Mouse (Mus musculus) embryonic stem cell, embryonic (primary cell): ENCODE data around the gene Gjb4.

ENCODE experiments used
- CTCF ChIA-PET, 4 experiments: fragments of 300-600 bp in 2 of 4; fragments of 350-600 bp in 2 of 4; sonication (Branson Sonifier 250); formaldehyde crosslinking; loops; one replicate each; lab custom pipeline; 2022; ENCODE audit warnings: inconsistent platforms in 2 of 4; lab: Charles Lee
- POLR2A ChIA-PET, 4 experiments: fragments of 300-600 bp in 2 of 4; fragments of 350-600 bp in 2 of 4; sonication (Branson Sonifier 250); formaldehyde crosslinking; loops; one replicate each; lab custom pipeline; 2022; ENCODE audit warnings: antibody characterized with exemption in 4 of 4, inconsistent platforms in 1 of 4; lab: Charles Lee

Gene Gjb4

GRCm38 (mm10) chr4:127353951-127354438, at the start of gene Gjb4:
Gjb4 (minus strand) TSS chr4:127354081.
- ChIA-PET CTCF (interaction anchor here (0.5 to 1.1 kb wide), 5 partner anchors 9 to 1053 kb away, joined by 3 to 6 read pairs (median 4); no protein-coding TSS in a partner anchor), POLR2A (interaction anchor here in 3 of 4 experiments (0.9 to 17.3 kb wide), 12 partner anchors 9 to 1835 kb away, joined by 3 to 389 read pairs (median 5); partner anchors contain the start of genes Gjb3 (in 2 of the 3), S100pbp (in 1 of the 3) and Yars (in 1 of the 3))

GRCm38 (mm10) chr4:127402614-127403013, 48.7 kb upstream of the Gjb4 start:
- CTCF ChIA-PET: interaction anchor here in 1 of 4 experiments (0.6 kb wide), 1 partner anchor 410 kb away, joined by 3 read pairs; no protein-coding TSS in a partner anchor
- POLR2A ChIA-PET: no interaction called here

GRCm38 (mm10) chr4:127402166-127402565, 48.3 kb upstream of the Gjb4 start:
- CTCF ChIA-PET: interaction anchor here in 1 of 4 experiments (0.6 kb wide), 1 partner anchor 410 kb away, joined by 3 read pairs; no protein-coding TSS in a partner anchor
- POLR2A ChIA-PET: no interaction called here

DNA sequence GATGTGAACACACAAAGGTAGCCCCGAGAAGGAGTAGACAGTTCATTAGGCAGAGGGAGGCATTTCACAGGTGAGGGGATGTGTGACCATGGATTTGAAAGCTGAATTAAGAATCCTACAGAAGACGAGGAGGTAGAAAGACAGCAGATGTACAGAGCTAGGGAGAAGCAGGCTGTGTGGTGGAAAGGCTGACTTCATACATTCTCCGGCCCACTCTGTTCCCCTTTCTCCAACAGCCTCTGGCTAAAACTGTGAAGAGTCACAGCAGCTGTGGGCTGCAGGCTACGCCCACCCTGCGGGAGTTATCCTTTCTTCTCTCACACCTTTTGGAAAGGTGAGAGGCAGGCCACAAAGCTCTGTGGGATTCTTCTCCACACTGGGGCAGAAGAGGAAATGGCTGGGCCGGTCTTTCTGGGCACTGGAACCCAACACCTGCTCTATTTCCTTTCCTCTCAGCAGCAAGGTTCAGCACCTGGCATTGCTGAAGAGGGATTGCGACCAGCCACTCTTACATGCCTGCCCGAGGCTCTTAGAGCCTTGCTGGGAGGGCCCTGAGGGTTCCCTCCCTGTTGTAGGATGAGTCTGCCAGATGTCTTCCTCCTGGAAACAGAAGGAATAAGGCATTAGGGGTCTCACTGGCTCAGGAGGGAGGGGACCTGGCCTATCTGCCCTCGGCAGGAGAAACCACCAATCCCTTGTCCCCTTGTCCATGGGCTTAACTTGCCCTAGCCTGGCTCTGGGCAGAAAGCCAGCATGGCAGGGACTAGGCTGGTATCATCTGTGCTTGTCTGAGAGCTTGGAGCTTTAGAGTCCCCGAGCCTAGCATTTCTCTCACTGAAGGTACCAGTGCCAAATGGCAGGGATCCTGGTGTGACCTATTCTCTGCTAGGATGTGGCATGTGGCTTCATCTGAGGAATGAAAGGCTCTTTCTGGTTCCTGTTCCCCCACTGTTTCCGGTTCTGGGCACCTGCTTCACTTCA, 46.6 kb upstream of the Gjb4 start:
- ChIA-PET POLR2A (interaction anchor here in 1 of 4 experiments (1.0 kb wide), 1 partner anchor 20 kb away, joined by 3 read pairs; no protein-coding TSS in a partner anchor), CTCF (no interaction called here)

- ChIA-PET CTCF (no interaction called here), POLR2A (interaction anchor here in 1 of 4 experiments (1.2 kb wide), 1 partner anchor 27 kb away, joined by 4 read pairs; no protein-coding TSS in a partner anchor)
These were observed 41.7 kb upstream of the Gjb4 start for GRCm38 (mm10) chr4:127395591-127395990.

GRCm38 (mm10) chr4:127389645-127390044, 35.8 kb upstream of the Gjb4 start:
- ChIA-PET POLR2A (interaction anchor here in 3 of 4 experiments (0.5 to 1.6 kb wide), 4 partner anchors 11 to 76 kb away, joined by 3 read pairs; no protein-coding TSS in a partner anchor), CTCF (interaction anchor here in 2 of 4 experiments (0.7 kb wide), 2 partner anchors 15 to 143 kb away, joined by 4 to 6 read pairs; no protein-coding TSS in a partner anchor)

- ChIA-PET CTCF (interaction anchor here (0.5 to 2.3 kb wide), 20 partner anchors 8 to 1292 kb away, joined by 3 to 8 read pairs (median 3); no protein-coding TSS in a partner anchor), POLR2A (interaction anchor here in 3 of 4 experiments (0.6 to 1.8 kb wide), 5 partner anchors 11 to 385 kb away, joined by 3 to 11 read pairs (median 3); no protein-coding TSS in a partner anchor)
These were observed 23.5 kb upstream of the Gjb4 start for GRCm38 (mm10) chr4:127377344-127377743.

DNA sequence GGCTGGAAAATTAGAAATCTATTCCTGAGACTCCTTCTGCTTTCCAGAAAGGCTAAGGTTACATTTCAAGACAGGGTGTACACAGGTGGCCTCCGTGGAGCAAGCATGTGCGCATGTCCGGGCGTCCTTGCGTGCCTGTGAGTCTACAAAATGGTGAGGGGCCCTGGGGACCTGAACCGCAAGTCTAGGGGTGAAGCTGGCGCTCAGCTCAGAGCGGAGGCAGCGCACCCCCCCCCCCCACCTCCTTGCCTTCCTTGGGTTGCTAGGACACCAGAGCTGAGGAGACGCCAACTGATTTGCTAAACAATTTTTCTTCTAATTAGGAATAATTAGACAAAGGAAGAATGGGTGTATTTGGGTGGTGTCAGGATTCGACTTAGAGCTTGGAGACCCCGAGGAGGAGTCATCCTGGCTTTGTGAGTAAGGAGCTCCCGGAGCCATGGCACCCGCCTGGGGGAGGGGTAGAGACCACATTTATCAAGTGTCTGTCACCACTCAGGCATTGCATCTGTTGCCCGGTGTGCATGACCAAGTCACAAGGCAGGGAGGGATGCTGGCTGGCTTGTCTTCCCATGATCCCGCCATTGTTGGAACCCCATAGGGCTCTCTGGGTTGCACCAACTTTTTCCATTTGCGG, 21.8 kb upstream of the Gjb4 start:
- POLR2A ChIA-PET: interaction anchor here (0.5 to 1.9 kb wide), 10 partner anchors 8 to 818 kb away, joined by 3 to 12 read pairs (median 4); partner anchors contain the start of genes Gjb3 (in 1 of the 4) and Smim12 (in 1 of the 4)
- CTCF ChIA-PET: interaction anchor here (0.6 to 2.5 kb wide), 26 partner anchors 7 to 1876 kb away, joined by 3 to 14 read pairs (median 4); no protein-coding TSS in a partner anchor

DNA sequence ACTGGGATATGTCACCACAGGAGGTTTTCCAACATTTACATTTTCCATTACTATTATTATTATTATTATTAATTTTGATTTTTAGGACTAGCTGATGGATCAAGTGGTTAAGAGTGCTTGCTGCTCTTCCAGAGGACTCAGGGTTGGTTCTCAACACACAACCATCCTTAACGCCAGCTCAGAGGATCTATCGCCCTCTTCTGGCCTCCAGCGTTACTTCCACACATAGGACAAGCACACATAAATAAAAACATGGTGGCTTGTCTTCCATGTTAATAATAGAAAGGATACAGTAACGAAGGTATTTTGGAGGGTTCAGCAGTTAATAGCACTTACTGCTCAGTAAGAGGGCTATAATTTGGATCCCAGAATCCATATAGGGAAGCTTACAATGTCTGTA, 20.8 kb upstream of the Gjb4 start:
- ChIA-PET CTCF (interaction anchor here in 3 of 4 experiments (0.6 to 2.5 kb wide), 18 partner anchors 9 to 309 kb away, joined by 3 to 13 read pairs (median 4); partner anchors contain the start of gene Smim12 (in 1 of the 3)), POLR2A (interaction anchor here in 2 of 4 experiments (0.6 to 1.9 kb wide), 6 partner anchors 9 to 29 kb away, joined by 3 to 12 read pairs (median 4); partner anchors contain the start of gene Gjb5 (in 1 of the 2))

- POLR2A ChIA-PET: interaction anchor here in 2 of 4 experiments (1.8 to 3.0 kb wide), 2 partner anchors 23 to 28 kb away, joined by 4 to 12 read pairs; no protein-coding TSS in a partner anchor
- CTCF ChIA-PET: interaction anchor here in 2 of 4 experiments (1.0 to 2.2 kb wide), 2 partner anchors 9 to 124 kb away, joined by 4 to 13 read pairs; no protein-coding TSS in a partner anchor
These were observed 19.6 kb upstream of the Gjb4 start for GRCm38 (mm10) chr4:127373491-127373890.

DNA sequence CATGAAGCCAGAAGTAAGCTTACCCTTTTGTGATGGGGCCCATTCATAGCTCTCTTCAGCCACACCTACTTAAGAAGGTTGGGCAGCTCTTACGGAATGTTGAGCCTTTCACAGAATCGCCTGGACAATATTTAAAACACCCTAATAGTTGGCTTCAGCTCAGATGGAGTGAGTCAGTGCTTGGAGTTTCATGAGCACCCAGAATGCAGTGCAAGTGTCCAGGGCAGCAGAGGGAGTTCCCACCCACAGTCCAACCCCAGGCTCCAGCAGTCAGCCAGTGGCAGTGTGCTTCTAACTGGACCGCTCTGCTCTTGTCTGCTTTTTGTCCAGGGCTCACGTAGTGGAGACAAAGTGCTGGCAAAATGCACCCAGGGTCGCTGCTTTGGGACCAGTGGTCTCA, 17.7 kb upstream of the Gjb4 start:
- CTCF ChIA-PET: interaction anchor here in 3 of 4 experiments (0.6 to 2.4 kb wide), 12 partner anchors 8 to 198 kb away, joined by 3 to 10 read pairs (median 3); partner anchors contain the start of gene Gja4 (in 1 of the 3)
- POLR2A ChIA-PET: interaction anchor here in 3 of 4 experiments (0.7 to 3.0 kb wide), 14 partner anchors 12 to 122 kb away, joined by 3 to 22 read pairs (median 3); partner anchors contain the start of genes Gjb3 (in 1 of the 3) and Gjb5 (in 1 of the 3)

GRCm38 (mm10) chr4:127370447-127370846, 16.6 kb upstream of the Gjb4 start:
- POLR2A ChIA-PET: interaction anchor here in 2 of 4 experiments (0.6 to 3.0 kb wide), 7 partner anchors 13 to 668 kb away, joined by 3 to 22 read pairs (median 5); partner anchors contain the start of genes Gjb5 (in 2 of the 2) and Gjb3 (in 1 of the 2)
- CTCF ChIA-PET: interaction anchor here in 1 of 4 experiments (0.6 to 3.3 kb wide), 15 partner anchors 8 to 134 kb away, joined by 3 to 27 read pairs (median 5); partner anchors contain the start of genes Gja4, Gjb3, Gjb5 and Smim12

- CTCF ChIA-PET: interaction anchor here (0.6 to 3.3 kb wide), 43 partner anchors 9 to 795 kb away, joined by 3 to 27 read pairs (median 4); partner anchors contain the start of genes Gja4 (in 2 of the 4), Gjb5 (in 2 of the 4), Gjb4 (in 1 of the 4) and Smim12 (in 1 of the 4)
- POLR2A ChIA-PET: interaction anchor here in 3 of 4 experiments (0.6 to 17.3 kb wide), 17 partner anchors 10 to 125 kb away, joined by 3 to 389 read pairs (median 4); partner anchors contain the start of genes Gjb3 (in 2 of the 3), Gjb5 (in 2 of the 3) and Smim12 (in 1 of the 3)
These were observed 14.6 kb upstream of the Gjb4 start for GRCm38 (mm10) chr4:127368379-127368973.

DNA sequence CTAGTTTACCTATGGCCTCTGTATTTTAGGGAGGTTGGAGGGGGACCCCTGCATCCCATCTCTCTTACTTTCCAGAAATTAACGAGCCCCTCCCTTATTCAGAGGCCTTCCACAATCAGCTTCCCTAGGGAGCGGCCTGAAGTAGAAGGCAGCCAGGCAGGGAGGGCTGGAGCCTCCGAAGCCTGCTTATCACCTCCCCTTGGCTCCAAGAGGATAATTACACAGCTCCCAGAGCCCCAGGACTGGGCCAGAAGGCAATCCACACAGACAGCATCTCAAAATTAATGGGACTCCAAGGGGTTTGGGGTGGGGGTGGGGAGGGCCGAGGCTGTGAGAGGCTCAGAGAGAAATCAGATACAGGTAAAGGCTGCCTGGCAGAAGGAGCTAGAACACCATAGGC, 12.0 kb upstream of the Gjb4 start:
- CTCF ChIA-PET: interaction anchor here in 3 of 4 experiments (0.5 to 5.1 kb wide), 28 partner anchors 9 to 1195 kb away, joined by 3 to 26 read pairs (median 4); partner anchors contain the start of genes Gja4 (in 1 of the 3), Gjb3 (in 1 of the 3) and Smim12 (in 1 of the 3)
- POLR2A ChIA-PET: interaction anchor here (0.6 to 17.3 kb wide), 42 partner anchors 9 to 1465 kb away, joined by 3 to 389 read pairs (median 5); partner anchors contain the start of genes Gjb3 (in 3 of the 4), Gja4 (in 1 of the 4) and Gjb4 (in 1 of the 4)

DNA sequence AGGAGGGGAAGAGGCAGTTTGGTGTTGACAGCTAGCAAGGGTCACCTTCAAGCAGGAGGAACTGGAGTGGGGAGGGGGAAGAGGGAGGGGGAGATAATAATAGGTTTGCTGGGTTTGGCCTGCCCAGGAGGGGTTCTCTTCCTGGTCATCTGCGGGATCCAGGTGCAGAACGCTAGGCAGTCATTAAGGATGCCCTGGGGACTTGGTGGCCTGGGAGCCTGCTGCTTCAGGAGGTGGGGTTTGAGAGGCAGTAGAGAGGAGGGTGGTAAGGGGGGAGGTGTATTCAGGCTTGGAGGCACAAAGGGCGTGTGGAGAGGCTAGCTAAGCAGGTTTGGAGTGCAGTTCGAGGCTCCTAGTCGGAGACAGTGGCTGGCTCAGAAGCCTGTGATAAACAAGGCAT, 11.6 kb upstream of the Gjb4 start:
- ChIA-PET POLR2A (interaction anchor here (0.6 to 17.3 kb wide), 39 partner anchors 10 to 1464 kb away, joined by 3 to 389 read pairs (median 4); partner anchors contain the start of genes Gjb3 (in 3 of the 4) and Gjb4 (in 1 of the 4)), CTCF (interaction anchor here in 3 of 4 experiments (0.5 to 5.1 kb wide), 28 partner anchors 9 to 1472 kb away, joined by 3 to 26 read pairs (median 4); partner anchors contain the start of genes Gja4 (in 1 of the 3), Gjb3 (in 1 of the 3) and Smim12 (in 1 of the 3))
